Comparison of ENCODE assay signal across 26 mouse cellular contexts in the genomic region with DNA sequence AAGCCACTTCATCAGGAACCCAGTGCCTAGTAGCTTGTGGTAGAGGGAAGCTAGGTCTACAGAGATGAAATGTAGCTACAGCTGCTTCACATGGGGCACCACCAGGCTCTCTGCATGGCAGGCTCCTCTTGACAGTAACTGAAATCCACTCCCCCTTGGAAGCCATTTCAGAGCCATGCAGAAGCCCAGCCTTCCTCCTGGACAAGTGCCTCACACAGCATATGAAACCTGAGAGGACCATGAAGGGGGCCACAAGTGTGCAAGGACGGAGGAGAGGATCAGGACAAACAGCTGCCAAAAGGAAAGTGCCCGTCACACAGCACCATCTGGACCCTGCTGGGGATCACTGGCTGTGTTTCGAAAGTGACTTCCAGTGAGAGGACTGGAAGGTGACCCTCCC. TPM values are rescaled to one million over a fixed set of nuclear protein-coding genes. Genes with fewer than 3 reads are reported as not detected.
DNase-seq lines count a peak whose midpoint lies in the region; ATAC-seq lines count a peak whose summit lies in the region.
"Had no signal": no experiment of that assay in that cellular context is flagged by ENCODE, and none has a peak within 500 bp of the region (broad histone marks: within the 10 kb centered on the region; RNA-seq: fewer than 3 reads in every experiment).

No protein-coding gene starts in this region.

- 55% methylated on average over 3 of the region's 3 CpGs for WGBS in limb, embryonic 15.5 days

- H3K4me3 ChIP-seq in limb, embryonic 15.5 days, result no peak overlapping the region
- H3K4me3 ChIP-seq: embryonic facial prominence, embryonic 12.5 days; erythroblast, embryonic 14.5 days; forebrain, embryonic 12.5 days; forebrain, embryonic 15.5 days; heart, embryonic 12.5 days; heart, embryonic 15.5 days had no signal

- H3K27ac ChIP-seq in limb, embryonic 15.5 days, result no peak overlapping the region
- H3K27ac ChIP-seq: embryonic facial prominence, embryonic 12.5 days; forebrain, embryonic 12.5 days; forebrain, embryonic 15.5 days; heart, embryonic 15.5 days; hindbrain, embryonic 14.5 days; hindbrain, postnatal 0 days had no signal

- peak; percentile 18 for DNase-seq in heart, adult 11 months
- DNase-seq in heart, adult 9 months (ENCODE audit: low spot score in 2 of 2), result no peak
- peak; percentile 21 for DNase-seq in 416B (ENCODE audit: low read depth)
- DNase-seq in adrenal gland, postnatal 10 days, result no peak
- no peak for DNase-seq in kidney, postnatal 36 days
- DNase-seq: adrenal gland, adult 2 months; adrenal gland, postnatal 25 days; cerebellum, adult 18-20 months; cerebellum, adult 9-10 months; cerebellum, postnatal 14 days; gastrocnemius, postnatal 10 days; gastrocnemius, postnatal 36 days; heart, postnatal 10 days; heart, postnatal 4 days had no signal

- H3K9ac ChIP-seq in limb, embryonic 15.5 days, result no peak overlapping the region
- H3K9ac ChIP-seq: embryonic facial prominence, embryonic 12.5 days; forebrain, embryonic 12.5 days; forebrain, embryonic 15.5 days; heart, embryonic 12.5 days; heart, embryonic 15.5 days; hindbrain, embryonic 14.5 days had no signal

- H3K4me1 ChIP-seq in limb, embryonic 15.5 days, result peaks cover 8% of the 10 kb centered on the region; the same call in 1 of the 2 replicates
- H3K4me1 ChIP-seq: forebrain, embryonic 12.5 days; forebrain, embryonic 15.5 days had no signal

- H3K27me3 ChIP-seq in limb, embryonic 15.5 days, result no peaks in the 10 kb centered on the region
- H3K27me3 ChIP-seq: embryonic facial prominence, embryonic 12.5 days; forebrain, embryonic 12.5 days; forebrain, embryonic 15.5 days; heart, embryonic 12.5 days; heart, embryonic 15.5 days had no signal

- ATAC-seq in limb, embryonic 15.5 days (ENCODE audit: insufficient number of reproducible peaks, low FRiP score, low TSS enrichment, low read depth), result peak; percentile 9; the same call in 1 of the 2 replicates
- ATAC-seq: CD4-positive, CD25-positive, alpha-beta regulatory T cell, adult 4 months; forebrain, embryonic 15.5 days; hindbrain, postnatal 0 days; inflammation-experienced regulatory T-cells, adult 6 months; intestine, embryonic 16.5 days had no signal

- H3K36me3 ChIP-seq in limb, embryonic 15.5 days, result peaks cover 3% of the 10 kb centered on the region; the same call in 1 of the 2 replicates
- H3K36me3 ChIP-seq: embryonic facial prominence, embryonic 12.5 days; forebrain, embryonic 12.5 days; forebrain, embryonic 15.5 days; heart, embryonic 12.5 days; heart, embryonic 15.5 days had no signal

- no peak overlapping the region for H3K4me2 ChIP-seq in limb, embryonic 15.5 days
- H3K4me2 ChIP-seq: embryonic facial prominence, embryonic 12.5 days; forebrain, embryonic 12.5 days; forebrain, embryonic 15.5 days; heart, embryonic 12.5 days; heart, embryonic 15.5 days; hindbrain, embryonic 14.5 days had no signal

- H3K9me3 ChIP-seq in limb, embryonic 15.5 days, result no peaks in the 10 kb centered on the region
- H3K9me3 ChIP-seq: embryonic facial prominence, embryonic 12.5 days; forebrain, embryonic 12.5 days; forebrain, embryonic 15.5 days; heart, embryonic 12.5 days; heart, embryonic 15.5 days had no signal

RNA-seq across cellular contexts. Expression of gene Gsdme, which starts 45.0 kb away (rescaled TPM):
- 30.7 and 31.3 TPM in 2 replicates for polyA plus RNA-seq in limb, embryonic 15.5 days (2015; fragmentation: Nextera tagmentation; extraction: Ambion mirVana)
- 1 to 10 TPM; 2.8 TPM for total RNA-seq in adrenal gland, postnatal 10 days (2021)

Comparison
In these comparisons a context has a peak if more than half of its experiments do, and no peak if none do; other contexts are left out.
1. DNase-seq: peak in heart, adult 11 months (single experiment) and 416B (single experiment); none in heart, adult 9 months (0 of 2), adrenal gland, postnatal 10 days (single experiment) and kidney, postnatal 36 days (0 of 2).